Mouse (Mus musculus): ENCODE measurements around the gene Tmem218. TPM values are rescaled to one million over a fixed set of nuclear protein-coding genes. Genes with fewer than 3 reads are reported as not detected.

The Tmem218 gene
- polyA plus RNA-seq, 1 experiment from 2014 or later, result 15.8 TPM

- peaks cover 4% of the 10 kb centered on the region for H3K27me3 ChIP-seq
- POLR2A ChIA-PET, result no interaction called here
- ATAC-seq (no peak), DNase-seq (ENCODE audit: low read depth, low spot score) (no peak)
- CTCF ChIA-PET, result interaction anchor here (0.7 to 1.6 kb wide), 5 partner anchors 9 to 79 kb away, joined by 3 read pairs; no protein-coding TSS in a partner anchor
- in situ Hi-C loops (cut with MboI; ENCODE audit: low pct_unique_long_range_greater_than_20kb), result no loop called here
- no peak for TF ChIP-seq CTCF (IDR thresholded peaks at IDR 0.05)
Observed at GRCm38 (mm10) chr9:37249976-37250375, 42.0 kb downstream of the Tmem218 start.

- ATAC-seq, result no peak
- CTCF ChIA-PET, result interaction anchor here (1.1 to 1.4 kb wide), 2 partner anchors 10 to 21 kb away, joined by 3 read pairs; no protein-coding TSS in a partner anchor
- POLR2A ChIA-PET, result no interaction called here
- no peak for DNase-seq (ENCODE audit: low read depth, low spot score)
- peaks cover 4% of the 10 kb centered on the region for H3K27me3 ChIP-seq
- no peak for TF ChIP-seq CTCF (IDR thresholded peaks at IDR 0.05)
- in situ Hi-C loops (cut with MboI; ENCODE audit: low pct_unique_long_range_greater_than_20kb), result no loop called here
Observed at GRCm38 (mm10) chr9:37250631-37251030, 42.6 kb downstream of the Tmem218 start.

GRCm38 (mm10) chr9:37254531-37255110, 46.6 kb downstream of the Tmem218 start:
- DNase-seq (ENCODE audit: low read depth, low spot score) (no peak), ATAC-seq (no peak)
- CTCF ChIA-PET, result interaction anchor here (1.1 to 1.7 kb wide), 4 partner anchors 9 to 25 kb away, joined by 3 to 5 read pairs (median 4); no protein-coding TSS in a partner anchor
- POLR2A ChIA-PET, result no interaction called here
- no peak for TF ChIP-seq CTCF (IDR thresholded peaks at IDR 0.05)
- in situ Hi-C loops (cut with MboI; ENCODE audit: low pct_unique_long_range_greater_than_20kb), result no loop called here
- peaks cover 4% of the 10 kb centered on the region for H3K27me3 ChIP-seq

GRCm38 (mm10) chr9:37255149-37255888, 47.3 kb downstream of the Tmem218 start, which contains the start of gene Slc37a2:
TSS of gene Slc37a2 (minus strand) at chr9:37255738.
- TF ChIP-seq CTCF (IDR thresholded peaks at IDR 0.05), result no peak
- ChIA-PET POLR2A (no interaction called here), CTCF (interaction anchor here (1.0 to 2.0 kb wide), 4 partner anchors 9 to 73 kb away, joined by 3 to 10 read pairs (median 5); no protein-coding TSS in a partner anchor)
- peaks cover 4% of the 10 kb centered on the region for H3K27me3 ChIP-seq
- no peak for DNase-seq (ENCODE audit: low read depth, low spot score)
- in situ Hi-C loops (cut with MboI; ENCODE audit: low pct_unique_long_range_greater_than_20kb), result no loop called here
- peak; percentile 90 for ATAC-seq

GRCm38 (mm10) chr9:37255889-37256225, 47.8 kb downstream of the Tmem218 start:
- peak; percentile 72 for TF ChIP-seq CTCF (IDR thresholded peaks at IDR 0.05)
- CTCF ChIA-PET, result interaction anchor here (1.0 to 2.0 kb wide), 4 partner anchors 8 to 73 kb away, joined by 4 to 10 read pairs (median 5); no protein-coding TSS in a partner anchor
- H3K27me3 ChIP-seq, result peaks cover 4% of the 10 kb centered on the region
- DNase-seq (ENCODE audit: low read depth, low spot score), result no peak
- ATAC-seq, result peak; percentile 75
- in situ Hi-C loops (cut with MboI; ENCODE audit: low pct_unique_long_range_greater_than_20kb), result no loop called here
- POLR2A ChIA-PET, result no interaction called here

GRCm38 (mm10) chr9:37266622-37267021, 58.6 kb downstream of the Tmem218 start:
- in situ Hi-C loops (cut with MboI; ENCODE audit: low pct_unique_long_range_greater_than_20kb), result no loop called here
- ChIA-PET CTCF (interaction anchor here (1.0 to 1.3 kb wide), 2 partner anchors 10 to 12 kb away, joined by 4 read pairs; no protein-coding TSS in a partner anchor), POLR2A (interaction anchor here (0.6 kb wide), 1 partner anchor 254 kb away, joined by 3 read pairs; no protein-coding TSS in a partner anchor)
- ATAC-seq (no peak), DNase-seq (ENCODE audit: low read depth, low spot score) (no peak)
- H3K27me3 ChIP-seq, result no peaks in the 10 kb centered on the region
- no peak for TF ChIP-seq CTCF (IDR thresholded peaks at IDR 0.05)

Other genes with a start within 250 kb of the Tmem218 start
- 0.09 TPM for gene Pknox2, start 60.8 kb upstream of the Tmem218 start, polyA plus RNA-seq (2021)
- gene Slc37a2, start 47.5 kb downstream of the Tmem218 start, polyA plus RNA-seq (2021), result 0.26 TPM
- gene Ccdc15, start 140.2 kb downstream of the Tmem218 start, polyA plus RNA-seq (2021), result 1.3 TPM
- not detected for gene Hepacam, start 159.1 kb downstream of the Tmem218 start, polyA plus RNA-seq (2021)
- gene Robo4, start 193.7 kb downstream of the Tmem218 start, polyA plus RNA-seq (2021), result not detected
- gene Robo3, start 225.0 kb downstream of the Tmem218 start, polyA plus RNA-seq (2021), result 0.28 TPM

Data from Patski (cell line).